In the genomic region with DNA sequence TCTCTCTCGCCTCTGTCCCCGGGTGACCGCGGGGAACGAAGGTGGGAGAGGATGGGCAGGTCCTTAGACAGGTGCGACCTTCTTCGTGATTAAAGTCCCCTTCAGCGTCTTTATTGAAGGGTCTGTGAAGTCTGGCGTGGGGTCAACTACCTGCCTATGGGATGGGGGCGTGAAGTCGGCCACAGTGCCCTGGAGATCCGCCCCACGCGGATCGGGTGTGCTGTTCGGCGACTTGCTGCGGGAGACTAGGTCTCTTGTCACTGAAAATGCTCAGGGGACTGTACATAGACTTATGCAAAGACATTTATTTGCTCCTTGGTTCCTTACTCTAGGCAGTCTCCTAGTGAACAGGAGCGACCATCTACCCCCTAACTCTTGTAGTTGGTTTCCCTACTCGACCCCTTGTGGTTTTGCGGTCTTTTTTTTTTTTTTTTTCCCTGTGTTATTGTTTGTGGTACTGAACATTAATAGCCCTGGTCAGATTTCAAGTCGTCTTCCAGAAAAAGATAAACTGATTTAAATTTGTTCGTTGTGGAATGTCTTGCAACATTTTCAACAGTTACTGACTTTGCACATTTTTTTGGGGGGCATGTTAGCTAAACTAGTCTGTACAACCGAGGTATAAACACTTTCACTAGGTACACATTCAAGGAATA, we compare ENCODE assay signal across 8 mouse cellular contexts. TPM values are rescaled to one million over a fixed set of nuclear protein-coding genes. Genes with fewer than 3 reads are reported as not detected.
A peak's percentile ranks its signal among the peaks of the same experiment; 100 is the strongest.
DNase-seq lines count a peak whose midpoint lies in the region; ATAC-seq lines count a peak whose summit lies in the region.

No protein-coding gene starts in this region.

- H3K36me3 ChIP-seq in kidney, embryonic 15.5 days = no peaks in the 10 kb centered on the region

- H3K27me3 ChIP-seq in kidney, embryonic 15.5 days = no peaks in the 10 kb centered on the region

- H3K4me1 ChIP-seq in kidney, embryonic 15.5 days = peaks cover 14% of the 10 kb centered on the region
- no peaks in the 10 kb centered on the region for H3K4me1 ChIP-seq in brown adipose tissue, adult 24 weeks (ENCODE audit: control insufficient read depth, insufficient read depth, insufficient read length, low read length)

- no peak for DNase-seq in kidney, postnatal 25 days
- DNase-seq in layer of hippocampus, postnatal 10 days (ENCODE audit: low spot score in 2 of 2) = no peak
- no peak for DNase-seq in embryo, embryonic 10.5 days (ENCODE audit: low spot score)
- no peak for DNase-seq in adrenal gland, adult 8-10 months

- H3K9me3 ChIP-seq in kidney, embryonic 15.5 days (replicated peaks) = no peaks in the 10 kb centered on the region

- peak; percentile 70 for ATAC-seq in kidney, embryonic 15.5 days (replicated peaks; ENCODE audit: low FRiP score)
- peak; percentile 16 for ATAC-seq in inflammation-experienced regulatory T-cells, adult 6 months
- peak; percentile 23; the same call in 1 of the 2 replicates for ATAC-seq in monocyte, adult 5-6 weeks (replicated peaks; ENCODE audit: insufficient number of reproducible peaks, low FRiP score, low TSS enrichment, poor library complexity, severe bottlenecking)

- peak overlapping the region; percentile 59 for H3K4me2 ChIP-seq in kidney, embryonic 15.5 days

- peak overlapping the region; percentile 79 for H3K9ac ChIP-seq in kidney, embryonic 15.5 days

- H3K4me3 ChIP-seq in kidney, embryonic 15.5 days (replicated peaks) = peak overlapping the region; percentile 69
- H3K4me3 ChIP-seq in brown adipose tissue, adult 24 weeks (ENCODE audit: insufficient read depth, low read depth, low read length) = peak overlapping the region; percentile 76

- WGBS in kidney, embryonic 15.5 days = 3% methylated on average over 24 of the region's 24 CpGs

- peak overlapping the region; percentile 96 for H3K27ac ChIP-seq in kidney, embryonic 15.5 days
- peak overlapping the region; percentile 99 for H3K27ac ChIP-seq in brown adipose tissue, adult 24 weeks (replicated peaks; ENCODE audit: low read depth, low read length)

RNA-seq across cellular contexts. Expression of gene Adam17, which starts 0.5 kb away (rescaled TPM):
- 42.9 and 44.9 TPM in 2 replicates for polyA plus RNA-seq in kidney, embryonic 15.5 days (2015; fragmentation: Nextera tagmentation; extraction: Ambion mirVana)
- polyA plus RNA-seq in brown adipose tissue, adult 24 weeks (2012; ENCODE audit: insufficient read depth, insufficient read length, missing spikeins) = 14.9 and 15.6 TPM in 2 replicates
- polyA plus RNA-seq in inflammation-experienced regulatory T-cells, adult 6 months (2017; shearing (Covaris generic)) = 10 to 100 TPM; 47.3 to 68.0 (median 67.7) TPM
- total RNA-seq in monocyte, adult 5-6 weeks (2017) = 104 to 119 TPM (median 113 TPM) in 3 replicates
- 10 to 100 TPM; 21.5 to 26.4 TPM for total RNA-seq in layer of hippocampus, postnatal 10 days (2021)
- total RNA-seq in adrenal gland, adult 8-10 months (2022) = 10 to 100 TPM; 33.8 to 47.2 (median 38.1) TPM

RNA-seq across cellular contexts. Expression of gene Ywhaq, which starts 43.5 kb away (rescaled TPM):
- 741 and 774 TPM in 2 replicates for polyA plus RNA-seq in kidney, embryonic 15.5 days (2015; fragmentation: Nextera tagmentation; extraction: Ambion mirVana)
- polyA plus RNA-seq in brown adipose tissue, adult 24 weeks (2012; ENCODE audit: insufficient read depth, insufficient read length, missing spikeins) = 205 and 216 TPM in 2 replicates
- 100 to 1,000 TPM; 167 to 333 (median 215) TPM for polyA plus RNA-seq in inflammation-experienced regulatory T-cells, adult 6 months (2017; shearing (Covaris generic))
- total RNA-seq in monocyte, adult 5-6 weeks (2017) = 211 to 254 TPM (median 218 TPM) in 3 replicates
- total RNA-seq in layer of hippocampus, postnatal 10 days (2021) = 100 to 1,000 TPM; 644 to 671 TPM
- total RNA-seq in adrenal gland, adult 8-10 months (2022) = 100 to 1,000 TPM; 274 to 364 (median 289) TPM

RNA-seq across cellular contexts. Expression of gene Iah1, which starts 57.8 kb away (rescaled TPM):
- polyA plus RNA-seq in kidney, embryonic 15.5 days (2015; fragmentation: Nextera tagmentation; extraction: Ambion mirVana) = 67.7 and 78.7 TPM in 2 replicates
- 84.5 and 100 TPM in 2 replicates for polyA plus RNA-seq in brown adipose tissue, adult 24 weeks (2012; ENCODE audit: insufficient read depth, insufficient read length, missing spikeins)
- 10 to 100 TPM; 43.6 to 48.9 (median 46.6) TPM for polyA plus RNA-seq in inflammation-experienced regulatory T-cells, adult 6 months (2017; shearing (Covaris generic))
- total RNA-seq in monocyte, adult 5-6 weeks (2017) = 10.9 to 21.8 TPM (median 14.6 TPM) in 3 replicates
- 10 to 100 TPM; 17.8 to 20.6 TPM for total RNA-seq in layer of hippocampus, postnatal 10 days (2021)
- total RNA-seq in adrenal gland, adult 8-10 months (2022) = 10 to 100 TPM; 53.0 to 61.9 (median 56.4) TPM

Comparison
In these comparisons a context has a peak if more than half of its experiments do, and no peak if none do; other contexts are left out.
1. ATAC-seq: peak in every context shown above with its lines; median percentile 70 in kidney, embryonic 15.5 days; 23 in monocyte, adult 5-6 weeks; 16 in inflammation-experienced regulatory T-cells, adult 6 months.